Mouse (Mus musculus): ENCODE results near the gene Krt17.

DNA sequence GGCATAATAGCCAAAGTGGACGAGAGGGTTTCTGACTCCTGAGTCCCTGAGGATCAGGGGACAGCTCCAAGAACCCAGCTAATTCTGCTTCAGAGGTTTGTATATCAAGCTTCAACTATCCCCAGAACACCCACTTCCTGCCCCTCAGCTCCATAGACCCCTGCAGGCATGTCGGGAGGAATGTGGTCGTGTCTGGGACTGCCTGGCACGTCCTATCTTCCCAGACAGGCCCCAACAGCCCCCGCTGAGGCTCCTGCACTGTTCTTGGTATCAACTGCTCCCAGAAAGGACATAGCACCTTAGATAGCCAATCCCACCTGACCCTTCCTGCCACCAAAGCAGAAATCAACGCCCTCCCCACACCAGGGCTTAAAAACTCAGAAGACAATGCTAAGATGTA, 52.3 kb downstream of the Krt17 start:
- TF ChIP-seq EP300 (IDR thresholded peaks at IDR 0.05; ENCODE audit: insufficient read depth, low read depth, low read length) = no peak
- no peak for TF ChIP-seq CTCF (IDR thresholded peaks at IDR 0.05)
- TF ChIP-seq POLR2A (IDR thresholded peaks at IDR 0.05; ENCODE audit: insufficient read depth, low read depth, low read length) = no peak
